Mouse (Mus musculus) ES-E14 (cell line): Measurements from ENCODE around the gene Nmrk2.

ENCODE experiments used
- CHD2 ChIP-seq: IDR thresholded peaks from 2 replicates; pipeline ENCODE4 v1.6.1; 2014; ENCODE audit warnings: mild to moderate bottlenecking, low read depth, low read length, inconsistent platforms
- HCFC1 ChIP-seq: IDR thresholded peaks from 2 replicates; pipeline ENCODE4 v1.6.1; 2012; ENCODE audit warnings: low read length, inconsistent platforms, borderline replicate concordance; ENCODE audit not compliant: insufficient read depth
- MAFK ChIP-seq: IDR thresholded peaks from 2 replicates; pipeline ENCODE4 v1.6.1; 2014; ENCODE audit warnings: mild to moderate bottlenecking, low read depth, low read length, inconsistent platforms; ENCODE audit not compliant: insufficient read depth
- ZC3H11A ChIP-seq: IDR thresholded peaks from 2 replicates; pipeline ENCODE4 v1.6.1; 2012; ENCODE audit warnings: low read depth, mild to moderate bottlenecking, inconsistent platforms, low read length, borderline replicate concordance
- ZNF384 ChIP-seq: IDR thresholded peaks from 2 replicates; pipeline ENCODE4 v1.6.1; 2012; ENCODE audit warnings: low read depth, low read length, inconsistent platforms

- TF ChIP-seq CHD2: no peak
- no peak for TF ChIP-seq HCFC1
- TF ChIP-seq ZC3H11A: no peak
- TF ChIP-seq MAFK: no peak
- TF ChIP-seq ZNF384: no peak
Observed at GRCm38 (mm10) chr10:81165118-81165517, 36.7 kb downstream of the Nmrk2 start.
